Mouse (Mus musculus) neural tube, embryonic 14.5 days (tissue): ENCODE results near the gene Myh9. TPM values are rescaled to one million over a fixed set of nuclear protein-coding genes. Genes with fewer than 3 reads are reported as not detected.
A peak's percentile ranks its signal among the peaks of the same experiment; 100 is the strongest.

Source experiments
- ATAC-seq: fragments of 200-750 bp; cut with Nextera tagmentation; 2 replicates; pipeline ENCODE4 v1.8.0; 2017; ENCODE audit warnings: low read depth, mild to moderate bottlenecking, moderate TSS enrichment, moderate library complexity
- H3K27ac ChIP-seq: fragments of 300-500 bp; sonication (generic); 2 replicates; pipeline ENCODE4 v1.5.1; 2014; ENCODE audit warnings: low read depth, mild to moderate bottlenecking, control low read depth, low read length, moderate library complexity, mixed read lengths
- H3K27me3 ChIP-seq: fragments of 300-500 bp; sonication (generic); 2 replicates; pipeline ENCODE4 v1.6.1; 2014; ENCODE audit warnings: low read length; ENCODE audit not compliant: control insufficient read depth, insufficient read depth
- H3K36me3 ChIP-seq: fragments of 300-500 bp; sonication (generic); 2 replicates; pipeline ENCODE4 v1.6.1; 2014; ENCODE audit warnings: low read length, mixed read lengths; ENCODE audit not compliant: control insufficient read depth, insufficient read depth
- H3K4me1 ChIP-seq: fragments of 300-500 bp; sonication (generic); 2 replicates; pipeline ENCODE4 v1.6.1; 2014; ENCODE audit warnings: low read length; ENCODE audit not compliant: control insufficient read depth, insufficient read depth
- H3K4me2 ChIP-seq: fragments of 300-500 bp; sonication (generic); 2 replicates; pipeline ENCODE4 v1.6.1; 2014; ENCODE audit warnings: mild to moderate bottlenecking, low read depth, low read length, control low read depth
- H3K4me3 ChIP-seq: fragments of 300-500 bp; sonication (generic); 2 replicates; pipeline ENCODE4 v1.5.1; 2014; ENCODE audit warnings: low read depth, low read length, control low read depth, mixed read lengths
- H3K9ac ChIP-seq: fragments of 300-500 bp; sonication (generic); replicated peaks from 2 replicates; pipeline ENCODE4 v1.6.1; 2014; ENCODE audit warnings: low read depth, mild to moderate bottlenecking, control low read depth, low read length, mixed read lengths
- H3K9me3 ChIP-seq: fragments of 300-500 bp; sonication (generic); 2 replicates; pipeline ENCODE4 v1.6.1; 2016; ENCODE audit warnings: low read length; ENCODE audit not compliant: control insufficient read depth
- WGBS: fragments of 180-500 bp; shearing (Covaris S2); extraction: QIAGEN DNeasy Blood & Tissue Kit; methylation state at CpG from one replicate; pipeline ENCODE4 v1.1.7; 2014; 5-methylcytosine and 5-hydroxymethylcytosine counted together
- polyA plus RNA-seq: library from polyadenylated mRNA; unstranded; fragments of >200 nt; fragmentation: Nextera tagmentation; extraction: Ambion mirVana; gene quantifications from 2 replicates; pipeline ENCODE4 v1.2.1, GENCODE M21; 2014

The Myh9 gene
- polyA plus RNA-seq, 1 experiment from 2014 or later: 9.5 TPM

- H3K9ac ChIP-seq: no peak overlapping the region
- H3K4me1 ChIP-seq: no peaks in the 10 kb centered on the region
- no peaks in the 10 kb centered on the region for H3K36me3 ChIP-seq
- H3K27ac ChIP-seq: no peak overlapping the region
- no peak overlapping the region for H3K4me2 ChIP-seq
- no peak for ATAC-seq
- no peaks in the 10 kb centered on the region for H3K27me3 ChIP-seq
- no peaks in the 10 kb centered on the region for H3K9me3 ChIP-seq
- WGBS: 66% methylated on average over 1 of the region's 1 CpGs
- no peak overlapping the region for H3K4me3 ChIP-seq
Observed at GRCm38 (mm10) chr15:77860081-77860665, 18.2 kb upstream of the Myh9 start.

GRCm38 (mm10) chr15:77857662-77858156, 15.7 kb upstream of the Myh9 start:
- no peaks in the 10 kb centered on the region for H3K36me3 ChIP-seq
- peak overlapping the region; percentile 74 for H3K4me2 ChIP-seq
- peak overlapping the region; percentile 42; the same call in 1 of the 2 replicates for H3K9ac ChIP-seq
- under 1% methylated on average over 28 of the region's 28 CpGs for WGBS
- no peaks in the 10 kb centered on the region for H3K27me3 ChIP-seq
- no peaks in the 10 kb centered on the region for H3K4me1 ChIP-seq
- ATAC-seq: peak; percentile 76
- peak overlapping the region; percentile 44 for H3K4me3 ChIP-seq
- no peaks in the 10 kb centered on the region for H3K9me3 ChIP-seq
- no peak overlapping the region for H3K27ac ChIP-seq

GRCm38 (mm10) chr15:77856541-77856940, 14.6 kb upstream of the Myh9 start:
- Histone ChIP-seq H3K27ac (no peak overlapping the region), H3K4me2 (no peak overlapping the region), H3K9ac (no peak overlapping the region), H3K4me3 (no peak overlapping the region), H3K27me3 (no peaks in the 10 kb centered on the region), H3K9me3 (no peaks in the 10 kb centered on the region), H3K4me1 (no peaks in the 10 kb centered on the region), H3K36me3 (no peaks in the 10 kb centered on the region)
- 55% methylated on average over 5 of the region's 5 CpGs for WGBS
- ATAC-seq: no peak

GRCm38 (mm10) chr15:77855301-77855700, 13.3 kb upstream of the Myh9 start:
- Histone ChIP-seq H3K27me3 (no peaks in the 10 kb centered on the region), H3K9me3 (no peaks in the 10 kb centered on the region), H3K4me1 (no peaks in the 10 kb centered on the region), H3K4me3 (no peak overlapping the region), H3K27ac (no peak overlapping the region), H3K36me3 (no peaks in the 10 kb centered on the region), H3K4me2 (no peak overlapping the region), H3K9ac (no peak overlapping the region)
- no peak for ATAC-seq
- 55% methylated on average over 8 of the region's 8 CpGs for WGBS

- Histone ChIP-seq H3K4me1 (no peaks in the 10 kb centered on the region), H3K4me3 (no peak overlapping the region), H3K4me2 (no peak overlapping the region), H3K27me3 (no peaks in the 10 kb centered on the region), H3K36me3 (no peaks in the 10 kb centered on the region), H3K9me3 (no peaks in the 10 kb centered on the region), H3K9ac (no peak overlapping the region), H3K27ac (no peak overlapping the region)
- WGBS: 88% methylated on average over 2 of the region's 2 CpGs
- ATAC-seq: no peak
Observed at GRCm38 (mm10) chr15:77852001-77852400, 10.0 kb upstream of the Myh9 start.

GRCm38 (mm10) chr15:77851136-77851535, 9.2 kb upstream of the Myh9 start:
- Histone ChIP-seq H3K4me3 (no peak overlapping the region), H3K4me2 (no peak overlapping the region), H3K27me3 (no peaks in the 10 kb centered on the region), H3K9ac (no peak overlapping the region), H3K27ac (no peak overlapping the region), H3K4me1 (no peaks in the 10 kb centered on the region), H3K36me3 (no peaks in the 10 kb centered on the region), H3K9me3 (no peaks in the 10 kb centered on the region)
- WGBS: 51% methylated on average over 3 of the region's 3 CpGs
- no peak for ATAC-seq

GRCm38 (mm10) chr15:77849572-77850229, 7.7 kb upstream of the Myh9 start:
- no peak overlapping the region for H3K27ac ChIP-seq
- no peak for ATAC-seq
- H3K36me3 ChIP-seq: no peaks in the 10 kb centered on the region
- H3K27me3 ChIP-seq: no peaks in the 10 kb centered on the region
- no peak overlapping the region for H3K4me3 ChIP-seq
- H3K9me3 ChIP-seq: no peaks in the 10 kb centered on the region
- no peak overlapping the region for H3K4me2 ChIP-seq
- no peaks in the 10 kb centered on the region for H3K4me1 ChIP-seq
- no peak overlapping the region for H3K9ac ChIP-seq
- WGBS: 67% methylated on average over 9 of the region's 9 CpGs

- WGBS: 73% methylated on average over 5 of the region's 5 CpGs
- no peak for ATAC-seq
- Histone ChIP-seq H3K36me3 (no peaks in the 10 kb centered on the region), H3K27me3 (no peaks in the 10 kb centered on the region), H3K9ac (no peak overlapping the region), H3K4me1 (no peaks in the 10 kb centered on the region), H3K27ac (no peak overlapping the region), H3K4me3 (no peak overlapping the region), H3K4me2 (no peak overlapping the region), H3K9me3 (no peaks in the 10 kb centered on the region)
Observed at GRCm38 (mm10) chr15:77849039-77849436, 7.1 kb upstream of the Myh9 start.

GRCm38 (mm10) chr15:77848415-77849038, 6.6 kb upstream of the Myh9 start:
- H3K27me3 ChIP-seq: no peaks in the 10 kb centered on the region
- ATAC-seq: no peak
- no peak overlapping the region for H3K27ac ChIP-seq
- H3K4me1 ChIP-seq: no peaks in the 10 kb centered on the region
- H3K4me3 ChIP-seq: no peak overlapping the region
- 80% methylated on average over 16 of the region's 16 CpGs for WGBS
- no peak overlapping the region for H3K9ac ChIP-seq
- H3K36me3 ChIP-seq: no peaks in the 10 kb centered on the region
- H3K9me3 ChIP-seq: no peaks in the 10 kb centered on the region
- no peak overlapping the region for H3K4me2 ChIP-seq
